Mouse (Mus musculus): Measurements from ENCODE around the gene Zfp827.

GRCm38 (mm10) chr8:79016583-79016982, 11.7 kb upstream of the Zfp827 start:
- TF ChIP-seq CTCF (IDR thresholded peaks at IDR 0.05; ENCODE audit: borderline replicate concordance, insufficient read depth, low read length) (no peak), POLR2A (IDR thresholded peaks at IDR 0.05; ENCODE audit: low read depth, low read length) (no peak)

All from embryonic fibroblast, embryonic 13.5 days (primary cell).